Mouse (Mus musculus) midbrain, embryonic 12.5 days (tissue): Measurements from ENCODE around the gene Grik3. TPM values are rescaled to one million over a fixed set of nuclear protein-coding genes. Genes with fewer than 3 reads are reported as not detected.
"Not testable (repeated sequence)": the region's sequence is repeated elsewhere in the genome, so short reads cannot be mapped to it uniquely, and the experiment has no call there.

Experiments used
- ATAC-seq: fragments of 200-750 bp; cut with Nextera tagmentation; 2 replicates; pipeline ENCODE4 v1.8.0; 2017; ENCODE audit warnings: low read depth, moderate TSS enrichment, moderate library complexity; ENCODE audit not compliant: low FRiP score
- H3K27ac ChIP-seq: fragments of 300-500 bp; sonication (generic); replicated peaks from 2 replicates; pipeline ENCODE4 v1.5.1; 2016; ENCODE audit warnings: mild to moderate bottlenecking
- H3K27me3 ChIP-seq: fragments of 300-500 bp; sonication (generic); 2 replicates; pipeline ENCODE4 v1.6.1; 2016; ENCODE audit warnings: mild to moderate bottlenecking
- H3K36me3 ChIP-seq: fragments of 300-500 bp; sonication (generic); 2 replicates; pipeline ENCODE4 v1.6.1; 2016
- H3K4me1 ChIP-seq: fragments of 300-500 bp; sonication (generic); 2 replicates; pipeline ENCODE4 v1.6.1; 2016
- H3K4me2 ChIP-seq: fragments of 300-500 bp; sonication (generic); replicated peaks from 2 replicates; pipeline ENCODE4 v1.6.1; 2016; ENCODE audit warnings: mild to moderate bottlenecking, moderate library complexity
- H3K4me3 ChIP-seq: fragments of 300-500 bp; sonication (generic); 2 replicates; pipeline ENCODE4 v1.5.1; 2016; ENCODE audit warnings: mild to moderate bottlenecking
- H3K9ac ChIP-seq: fragments of 300-500 bp; sonication (generic); replicated peaks from 2 replicates; pipeline ENCODE4 v1.6.1; 2016; ENCODE audit warnings: mild to moderate bottlenecking, moderate library complexity
- H3K9me3 ChIP-seq: fragments of 300-500 bp; sonication (generic); 2 replicates; pipeline ENCODE4 v1.6.1; 2016; ENCODE audit warnings: mild to moderate bottlenecking
- WGBS: fragments of 180-500 bp; shearing (Covaris S2); methylation state at CpG from one replicate; pipeline ENCODE4 v1.1.7; 2016; 5-methylcytosine and 5-hydroxymethylcytosine counted together
- polyA plus RNA-seq: library from polyadenylated mRNA; unstranded; fragments of >200 nt; fragmentation: Nextera tagmentation; extraction: Ambion mirVana; gene quantifications from 2 replicates; pipeline ENCODE4 v1.2.1, GENCODE M21; 2016

Gene Grik3
- polyA plus RNA-seq, 1 experiment from 2014 or later = 1.5 TPM

DNA sequence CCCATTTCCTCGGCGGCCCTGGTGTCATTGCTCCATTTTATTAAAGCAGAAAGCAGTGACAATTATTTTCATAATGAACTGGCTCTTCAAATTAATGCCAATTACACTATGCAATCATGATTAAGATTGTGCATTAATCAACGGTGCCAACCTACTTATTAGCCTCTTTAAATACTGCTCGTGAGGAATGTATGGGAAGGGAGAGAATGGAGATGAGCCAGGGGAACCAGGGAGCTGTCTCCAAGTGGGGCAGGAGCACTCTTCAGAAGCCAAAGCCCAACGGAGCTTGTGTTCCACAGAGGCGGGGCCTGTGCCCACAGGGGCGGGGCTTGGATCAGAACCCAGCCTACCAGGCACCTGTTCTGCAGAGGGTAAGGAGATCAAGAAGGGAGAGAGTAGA lies 114.0 kb downstream of the Grik3 start:
- H3K4me1 ChIP-seq = 0 out of 2 replicates have a peak, but pooled peaks cover 2% of the 10 kb centered on the region
- no peaks in the 10 kb centered on the region for H3K9me3 ChIP-seq
- H3K27ac ChIP-seq = no peak overlapping the region
- H3K4me3 ChIP-seq = no peak overlapping the region
- WGBS = 50% methylated on average over 7 of the region's 7 CpGs
- no peak for ATAC-seq
- no peak overlapping the region for H3K9ac ChIP-seq
- H3K4me2 ChIP-seq = no peak overlapping the region
- peaks cover 4% of the 10 kb centered on the region; the same call in 1 of the 2 replicates for H3K27me3 ChIP-seq
- H3K36me3 ChIP-seq = no peaks in the 10 kb centered on the region

DNA sequence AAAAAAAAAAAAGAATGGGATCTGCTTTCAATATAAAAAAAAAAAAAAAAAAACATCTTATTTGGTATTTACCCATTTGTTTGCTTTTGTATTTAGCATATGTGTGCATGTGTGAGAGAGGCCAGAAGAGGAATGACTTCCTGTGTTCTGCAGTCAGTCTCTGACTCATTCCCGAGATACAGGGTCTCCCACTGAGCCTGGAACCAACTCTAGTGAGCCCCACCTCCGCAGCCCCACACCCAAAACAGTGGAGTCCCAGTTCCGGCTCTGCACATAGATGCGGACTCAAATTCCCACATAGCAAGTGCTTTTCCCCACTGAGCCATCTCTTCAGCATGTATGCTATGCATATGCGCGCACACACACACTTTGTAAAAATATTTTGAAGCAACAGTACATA lies 115.6 kb downstream of the Grik3 start:
- Histone ChIP-seq H3K9ac (no peak overlapping the region), H3K4me3 (no peak overlapping the region), H3K27me3 (no peaks in the 10 kb centered on the region), H3K27ac (no peak overlapping the region), H3K9me3 (no peaks in the 10 kb centered on the region), H3K4me1 (0 out of 2 replicates have a peak, but pooled peaks cover 3% of the 10 kb centered on the region), H3K4me2 (no peak overlapping the region), H3K36me3 (no peaks in the 10 kb centered on the region)
- ATAC-seq = no peak
- 86% methylated on average over 6 of the region's 6 CpGs for WGBS

- no peak for ATAC-seq
- Histone ChIP-seq H3K4me2 (no peak overlapping the region), H3K4me3 (no peak overlapping the region), H3K4me1 (0 out of 2 replicates have a peak, but pooled peaks cover 3% of the 10 kb centered on the region), H3K36me3 (no peaks in the 10 kb centered on the region), H3K9me3 (no peaks in the 10 kb centered on the region), H3K9ac (no peak overlapping the region), H3K27me3 (no peaks in the 10 kb centered on the region), H3K27ac (no peak overlapping the region)
- 71% methylated on average over 10 of the region's 10 CpGs for WGBS
Observed at GRCm38 (mm10) chr4:125607397-125608042, 117.0 kb downstream of the Grik3 start.

DNA sequence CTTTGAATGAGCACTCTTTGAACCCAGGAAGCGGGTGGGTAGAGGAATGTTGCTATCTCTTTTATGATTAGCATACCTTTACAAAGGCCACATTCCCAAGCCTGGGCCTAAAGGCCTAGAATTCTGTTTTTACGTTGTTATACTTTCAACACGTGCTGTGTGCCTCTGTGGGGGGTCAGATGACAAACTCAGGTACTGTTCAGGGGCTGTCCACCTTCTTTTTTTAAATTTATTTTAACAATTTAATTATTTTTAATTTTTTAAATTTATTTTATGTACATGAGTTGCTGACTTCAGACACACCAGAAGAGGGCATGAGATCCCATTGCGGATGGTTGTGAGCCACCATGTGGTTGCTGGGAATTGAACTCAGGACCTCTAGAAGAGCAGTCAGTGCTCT lies 118.4 kb downstream of the Grik3 start:
- H3K9me3 ChIP-seq, H3K4me1 ChIP-seq, H3K9ac ChIP-seq, H3K4me2 ChIP-seq, H3K4me3 ChIP-seq, H3K27me3 ChIP-seq, H3K27ac ChIP-seq, ATAC-seq, H3K36me3 ChIP-seq: not testable (repeated sequence)
- WGBS = 61% methylated on average over 3 of the region's 4 CpGs

GRCm38 (mm10) chr4:125609320-125610306 lies 119.1 kb downstream of the Grik3 start:
- Histone ChIP-seq H3K4me2 (no peak overlapping the region), H3K4me1 (0 out of 2 replicates have a peak, but pooled peaks cover 3% of the 10 kb centered on the region), H3K36me3 (no peaks in the 10 kb centered on the region), H3K27me3 (no peaks in the 10 kb centered on the region), H3K27ac (no peak overlapping the region), H3K9me3 (no peaks in the 10 kb centered on the region), H3K4me3 (no peak overlapping the region), H3K9ac (no peak overlapping the region)
- no peak for ATAC-seq
- WGBS = 58% methylated on average over 21 of the region's 21 CpGs

DNA sequence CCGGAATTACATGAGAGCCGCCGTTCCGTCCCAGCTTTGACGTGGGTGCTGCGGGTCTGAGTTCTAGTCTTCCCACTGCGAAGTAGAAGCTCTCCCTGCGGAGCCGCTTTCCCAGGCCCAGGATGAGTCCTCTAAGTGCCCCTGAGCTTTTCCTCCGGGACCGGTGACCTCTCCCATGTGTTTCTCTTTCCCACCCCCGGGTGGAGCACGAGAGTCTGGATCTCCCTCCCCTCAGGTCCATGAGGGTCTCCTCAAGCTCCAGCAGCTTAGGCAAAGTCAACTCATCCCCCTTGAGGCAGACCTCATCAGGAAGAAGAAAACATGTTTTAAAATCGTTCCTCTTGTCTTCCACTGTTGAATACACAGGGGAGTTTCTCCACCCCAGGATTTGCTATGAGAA lies 127.4 kb downstream of the Grik3 start:
- no peaks in the 10 kb centered on the region for H3K4me1 ChIP-seq
- no peak for ATAC-seq
- H3K9me3 ChIP-seq = no peaks in the 10 kb centered on the region
- WGBS = 84% methylated on average over 14 of the region's 14 CpGs
- H3K4me2 ChIP-seq = no peak overlapping the region
- no peaks in the 10 kb centered on the region for H3K27me3 ChIP-seq
- no peak overlapping the region for H3K4me3 ChIP-seq
- no peak overlapping the region for H3K27ac ChIP-seq
- no peaks in the 10 kb centered on the region for H3K36me3 ChIP-seq
- no peak overlapping the region for H3K9ac ChIP-seq

DNA sequence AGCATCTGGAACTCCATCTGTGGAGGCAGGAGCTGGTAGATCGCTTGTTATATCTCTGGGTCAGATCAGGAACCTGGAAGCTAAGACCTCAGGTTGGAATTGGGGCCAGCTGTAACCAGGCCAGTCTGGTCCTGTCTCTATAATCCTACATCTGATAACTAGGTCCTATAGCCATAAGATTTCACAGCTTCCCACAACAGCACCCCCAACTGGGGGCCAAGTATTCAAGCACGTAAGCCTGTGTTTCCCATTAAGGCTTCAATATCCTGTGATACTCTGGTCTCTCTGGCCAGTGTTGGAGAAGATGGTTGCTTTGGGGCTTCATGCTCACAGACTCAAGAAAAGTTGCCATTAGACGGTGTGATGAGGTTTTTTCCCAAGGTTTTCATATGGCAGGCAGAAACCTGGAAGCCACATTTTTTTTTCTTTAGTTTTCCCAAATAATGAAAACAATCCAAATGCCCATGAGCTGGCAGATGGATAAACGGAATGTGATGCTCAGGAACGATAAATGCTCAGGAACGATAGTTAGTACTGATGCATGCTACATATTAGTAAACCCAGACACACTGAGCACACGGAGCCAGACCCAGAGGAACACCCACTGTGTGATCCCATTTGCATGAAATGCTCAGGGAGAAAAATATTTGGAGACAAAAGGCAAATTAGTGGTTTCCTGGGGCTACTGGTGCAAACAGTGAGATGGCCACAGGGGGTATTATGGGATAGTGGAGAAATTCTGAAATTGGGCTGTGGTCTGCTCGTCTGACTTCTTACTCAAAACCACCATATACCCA lies 128.2 kb downstream of the Grik3 start:
- Histone ChIP-seq H3K9me3 (no peaks in the 10 kb centered on the region), H3K27me3 (no peaks in the 10 kb centered on the region), H3K4me2 (no peak overlapping the region), H3K27ac (no peak overlapping the region), H3K4me1 (no peaks in the 10 kb centered on the region), H3K9ac (no peak overlapping the region), H3K36me3 (no peaks in the 10 kb centered on the region), H3K4me3 (no peak overlapping the region)
- no peak for ATAC-seq
- 83% methylated on average over 8 of the region's 8 CpGs for WGBS

GRCm38 (mm10) chr4:125624885-125625678 lies 134.6 kb downstream of the Grik3 start:
- WGBS = 93% methylated on average over 9 of the region's 9 CpGs
- H3K4me2 ChIP-seq = no peak overlapping the region
- H3K9me3 ChIP-seq = no peaks in the 10 kb centered on the region
- no peak overlapping the region for H3K4me3 ChIP-seq
- no peaks in the 10 kb centered on the region for H3K36me3 ChIP-seq
- H3K27ac ChIP-seq = no peak overlapping the region
- ATAC-seq = no peak
- peaks cover 9% of the 10 kb centered on the region; the same call in 1 of the 2 replicates for H3K4me1 ChIP-seq
- no peaks in the 10 kb centered on the region for H3K27me3 ChIP-seq
- H3K9ac ChIP-seq = no peak overlapping the region

- Histone ChIP-seq H3K27ac (no peak overlapping the region), H3K4me2 (no peak overlapping the region), H3K36me3 (no peaks in the 10 kb centered on the region), H3K27me3 (0 out of 2 replicates have a peak, but pooled peaks cover 3% of the 10 kb centered on the region), H3K9me3 (0 out of 2 replicates have a peak, but pooled peaks cover 5% of the 10 kb centered on the region), H3K9ac (no peak overlapping the region), H3K4me1 (peaks cover 9% of the 10 kb centered on the region; the same call in 1 of the 2 replicates), H3K4me3 (no peak overlapping the region)
- 76% methylated on average over 4 of the region's 4 CpGs for WGBS
- ATAC-seq = no peak
Observed at GRCm38 (mm10) chr4:125629544-125629943, 139.0 kb downstream of the Grik3 start.

DNA sequence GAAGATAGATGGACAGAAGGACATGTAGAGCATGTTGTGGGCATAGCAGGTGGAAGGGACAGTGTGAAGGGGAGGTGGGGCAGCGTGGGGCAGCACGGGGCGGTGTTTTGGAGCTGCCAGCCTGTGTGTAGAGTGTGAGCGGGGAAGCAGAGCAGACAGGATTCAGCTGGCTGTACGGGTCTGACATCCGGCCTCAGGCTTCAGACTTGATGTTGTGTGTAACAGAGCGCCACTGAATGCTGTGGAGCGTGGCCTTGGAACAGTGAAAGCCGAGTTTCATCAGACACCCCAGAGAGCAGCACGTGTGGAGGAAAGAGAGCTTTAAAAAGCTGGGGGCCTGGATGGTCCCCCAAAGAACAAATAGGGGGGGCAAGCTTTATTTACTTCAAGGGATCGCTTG lies 144.5 kb downstream of the Grik3 start:
- no peak overlapping the region for H3K27ac ChIP-seq
- WGBS = 85% methylated on average over 11 of the region's 11 CpGs
- H3K4me2 ChIP-seq = no peak overlapping the region
- no peak overlapping the region for H3K4me3 ChIP-seq
- peaks cover 5% of the 10 kb centered on the region for H3K4me1 ChIP-seq
- no peak for ATAC-seq
- no peak overlapping the region for H3K9ac ChIP-seq
- H3K27me3 ChIP-seq = 0 out of 2 replicates have a peak, but pooled peaks cover 3% of the 10 kb centered on the region
- no peaks in the 10 kb centered on the region for H3K36me3 ChIP-seq
- 0 out of 2 replicates have a peak, but pooled peaks cover 5% of the 10 kb centered on the region for H3K9me3 ChIP-seq
